Mouse (Mus musculus): Measurements from ENCODE around the gene Dmrta1. TPM values are rescaled to one million over a fixed set of nuclear protein-coding genes. Genes with fewer than 3 reads are reported as not detected.

Dmrta1 gene
- under 1 TPM in 1 of 2 experiments, not detected in 1; 0.75 TPM for polyA plus RNA-seq (2017; shearing (Covaris generic))

GRCm38 (mm10) chr4:89679195-89679594 is at the start of gene Dmrta1:
TSS of gene Dmrta1 (plus strand) at chr4:89679436.

